Mouse (Mus musculus): ENCODE results near the gene Qpctl.

GRCm38 (mm10) chr7:19179173-19179572 is 30.1 kb upstream of the Qpctl start:
- no peak for TF ChIP-seq POLR2A (IDR thresholded peaks at IDR 0.05; ENCODE audit: extremely low read depth, insufficient read depth, low read length)
- TF ChIP-seq CTCF (IDR thresholded peaks at IDR 0.05; ENCODE audit: extremely low read depth, insufficient read depth, low read length) = peak; percentile 53
